Mouse (Mus musculus): ENCODE measurements at regions not wholly inside any gene's neighbourhood (a gene's known extent, or its start where the extent isn't known, plus 50 kb on each side); places are given as distances from the start of the nearest gene placed in this dataset.

DNA sequence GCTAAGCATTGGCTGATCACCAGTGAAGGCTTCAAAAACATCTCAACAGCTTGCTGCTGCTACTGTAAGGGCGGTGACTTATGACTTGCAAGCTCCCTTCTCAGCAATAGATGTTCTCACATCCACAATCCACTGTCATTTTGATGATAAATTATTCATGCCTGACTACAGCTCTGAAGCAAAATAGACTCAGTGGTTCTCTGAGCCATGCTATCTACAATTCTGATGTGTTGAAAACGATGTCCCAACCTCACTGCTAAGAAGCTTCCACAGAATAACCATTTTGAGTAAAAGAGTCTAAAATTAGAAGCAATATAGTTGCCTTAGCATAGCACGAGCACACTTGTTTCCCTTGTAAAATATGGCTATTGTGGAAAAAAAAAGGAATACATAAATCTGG, 440.8 kb downstream of the Gm19965 start:
- no peak for DNase-seq (ENCODE audit: low spot score in 2 of 2)

DNA sequence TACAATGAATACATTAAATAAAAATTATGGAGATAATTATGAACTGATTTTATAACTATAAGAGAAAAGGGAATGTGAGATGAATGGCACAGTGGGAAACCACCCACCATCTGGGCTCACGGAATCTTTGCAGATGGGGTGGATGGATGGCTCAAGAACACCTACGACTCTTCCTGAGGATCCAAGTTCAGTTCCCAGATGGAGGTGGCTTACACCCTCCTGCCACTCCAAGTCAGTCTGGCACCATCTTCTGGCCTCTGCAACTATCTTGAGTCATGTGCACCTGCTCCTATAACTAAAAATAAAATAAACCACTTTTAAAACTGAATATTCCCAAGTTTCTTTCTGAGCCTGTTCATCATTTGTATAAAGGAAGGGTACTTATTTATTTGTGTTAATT, 445.6 kb downstream of the Gm19965 start:
- peak in 1 of 2 experiments; percentile 29 for DNase-seq (ENCODE audit: low spot score in 2 of 2)

DNA sequence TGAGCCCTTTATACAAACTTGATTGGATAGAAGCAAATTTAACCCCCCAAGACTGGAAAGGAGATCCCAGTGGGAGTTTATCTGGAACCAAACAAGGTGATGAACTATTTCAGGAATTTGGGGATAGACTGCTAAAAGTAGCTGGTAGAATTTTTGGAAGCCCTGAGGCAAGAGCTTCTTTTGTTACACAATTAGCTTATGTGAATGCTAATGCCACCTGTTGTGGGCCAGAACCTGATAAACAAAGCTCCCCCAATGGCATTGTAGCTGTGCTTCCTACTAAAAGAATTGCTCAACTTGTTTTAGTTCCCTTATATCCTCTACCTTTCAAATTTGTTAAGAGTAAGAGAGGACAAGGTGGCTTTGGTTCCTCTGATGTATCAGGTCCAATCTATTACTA, 406.2 kb upstream of the Gm28363 start:
- no peak for DNase-seq (ENCODE audit: low spot score in 2 of 2)

DNA sequence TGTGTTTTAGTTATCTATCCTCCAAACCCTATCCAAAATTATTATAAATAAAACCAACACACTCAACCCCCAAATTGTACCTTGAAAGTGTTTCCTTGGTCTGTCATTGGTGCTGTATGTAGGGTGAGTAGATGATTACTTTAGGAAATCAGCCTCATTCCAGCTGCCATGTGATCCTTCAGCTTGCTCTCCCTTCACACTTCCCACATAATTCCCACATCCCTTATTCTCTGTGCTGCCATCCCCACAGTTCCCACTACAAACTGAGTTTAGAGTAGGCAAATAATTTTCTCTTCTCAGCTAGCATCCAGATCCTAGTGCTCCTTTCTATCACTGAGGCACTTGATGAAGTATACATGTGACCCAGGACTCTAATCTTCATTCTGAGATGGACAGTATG, 397.7 kb upstream of the Gm28363 start:
- peak; percentile 1 to 17 for DNase-seq (ENCODE audit: low spot score in 2 of 2)
